ENCODE assay signal across 8 mouse cellular contexts in the genomic region with DNA sequence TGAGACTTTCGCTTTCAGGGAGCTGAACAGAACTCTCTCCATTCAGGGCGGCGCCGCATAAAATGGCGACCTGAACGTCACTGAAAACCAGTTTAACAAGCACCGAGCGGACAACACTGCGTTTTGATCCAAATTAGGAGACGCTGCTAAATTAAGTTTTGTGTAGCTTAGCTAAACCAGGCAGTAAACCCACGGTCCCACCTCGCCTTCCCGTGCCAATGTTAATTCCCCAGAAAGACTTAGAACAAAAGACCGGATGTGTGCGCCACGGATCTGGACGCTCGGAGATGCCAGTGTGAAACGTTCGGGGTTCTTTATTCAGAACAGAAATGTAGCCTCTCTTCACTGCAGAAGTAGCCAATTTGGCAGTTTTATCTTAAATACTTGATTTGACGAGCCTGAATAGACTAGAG. TPM values are rescaled to one million over a fixed set of nuclear protein-coding genes. Genes with fewer than 3 reads are reported as not detected.
DNase-seq lines count a peak whose midpoint lies in the region; ATAC-seq and TF ChIP-seq lines count a peak whose summit lies in the region.

No protein-coding gene starts in this region.

- H3K27ac ChIP-seq in heart, embryonic 14.5 days (replicated peaks in 1 of 2; ENCODE audit: control insufficient read depth in 1 of 2, insufficient read depth in 1 of 2, low read depth in 2 of 2, low read length in 2 of 2) = peak overlapping the region; percentile 95 to 98
- H3K27ac ChIP-seq in liver, postnatal 0 days (ENCODE audit: low read depth) = peak overlapping the region; percentile 99
- peak overlapping the region; percentile 93 for H3K27ac ChIP-seq in neural tube, embryonic 13.5 days (replicated peaks)
- peak overlapping the region; percentile 84 for H3K27ac ChIP-seq in testis, adult 2 months (ENCODE audit: control insufficient read depth, insufficient read depth, low read depth, low read length)

- H3K27me3 ChIP-seq in erythroblast, embryonic 14.5 days (ENCODE audit: control insufficient read depth) = no peaks in the 10 kb centered on the region
- no peaks in the 10 kb centered on the region for H3K27me3 ChIP-seq in heart, embryonic 14.5 days (ENCODE audit: control insufficient read depth, insufficient read depth, low read length)
- H3K27me3 ChIP-seq in liver, postnatal 0 days (ENCODE audit: insufficient read depth, low read length) = no peaks in the 10 kb centered on the region
- H3K27me3 ChIP-seq in neural tube, embryonic 13.5 days = no peaks in the 10 kb centered on the region
- H3K27me3 ChIP-seq in testis, adult 2 months (ENCODE audit: control insufficient read depth, insufficient read depth, low read length) = no peaks in the 10 kb centered on the region

- no peak for ATAC-seq in heart, embryonic 14.5 days (ENCODE audit: insufficient number of reproducible peaks, insufficient read depth, low FRiP score, low read depth)
- ATAC-seq in liver, postnatal 0 days = peak; percentile 24
- ATAC-seq in neural tube, embryonic 13.5 days (ENCODE audit: low read depth) = no peak

- H3K9me3 ChIP-seq in erythroblast, embryonic 14.5 days (ENCODE audit: control insufficient read depth, low read length) = no peaks in the 10 kb centered on the region
- no peaks in the 10 kb centered on the region for H3K9me3 ChIP-seq in heart, embryonic 14.5 days (ENCODE audit: control insufficient read depth, low read length)
- H3K9me3 ChIP-seq in liver, postnatal 0 days (ENCODE audit: low read length) = no peaks in the 10 kb centered on the region
- no peaks in the 10 kb centered on the region for H3K9me3 ChIP-seq in neural tube, embryonic 13.5 days

- peak overlapping the region; percentile 91 for H3K4me2 ChIP-seq in heart, embryonic 14.5 days (ENCODE audit: low read length)
- peak overlapping the region; percentile 86 for H3K4me2 ChIP-seq in liver, postnatal 0 days (ENCODE audit: low read depth, low read length)
- peak overlapping the region; percentile 72 for H3K4me2 ChIP-seq in neural tube, embryonic 13.5 days

- peak; percentile 27 for DNase-seq in ovary, adult 18-20 months (ENCODE audit: low spot score)
- no peak for DNase-seq in ovary, postnatal 10 days (ENCODE audit: low spot score)
- DNase-seq in kidney, postnatal 14 days = peak; percentile 76
- DNase-seq in liver, postnatal 0 days = peak; percentile 85

- TF ChIP-seq CTCF in liver, postnatal 0 days (IDR thresholded peaks at IDR 0.05; ENCODE audit: low read depth) = no peak
- no peak for TF ChIP-seq CTCF in testis, adult 2 months (IDR thresholded peaks at IDR 0.05; ENCODE audit: control insufficient read depth, insufficient read depth, insufficient replicate concordance, low read depth, low read length)

- peak overlapping the region; percentile 67 for H3K4me3 ChIP-seq in erythroblast, embryonic 14.5 days (replicated peaks)
- peak overlapping the region; percentile 49 to 57 for H3K4me3 ChIP-seq in heart, embryonic 14.5 days (ENCODE audit: control insufficient read depth in 1 of 2, insufficient read depth in 1 of 2, low read depth in 1 of 2, low read length in 2 of 2)
- H3K4me3 ChIP-seq in liver, postnatal 0 days (ENCODE audit: low read depth, low read length) = peak overlapping the region; percentile 59
- H3K4me3 ChIP-seq in neural tube, embryonic 13.5 days = peak overlapping the region; percentile 47
- peak overlapping the region; percentile 79 for H3K4me3 ChIP-seq in testis, adult 2 months (ENCODE audit: control insufficient read depth, low read depth, low read length)

- H3K4me1 ChIP-seq in erythroblast, embryonic 14.5 days (ENCODE audit: control insufficient read depth) = peaks cover 71% of the 10 kb centered on the region
- peaks cover 5 to 15% of the 10 kb centered on the region in 2 experiments for H3K4me1 ChIP-seq in heart, embryonic 14.5 days (ENCODE audit: control insufficient read depth in 2 of 2, insufficient read depth in 2 of 2, low read length in 2 of 2)
- peaks cover 29% of the 10 kb centered on the region for H3K4me1 ChIP-seq in liver, postnatal 0 days (ENCODE audit: insufficient read depth)
- peaks cover 44% of the 10 kb centered on the region for H3K4me1 ChIP-seq in neural tube, embryonic 13.5 days (replicated peaks)
- H3K4me1 ChIP-seq in testis, adult 2 months (ENCODE audit: control insufficient read depth, insufficient read depth, low read length) = peaks cover 8% of the 10 kb centered on the region; the same call in 1 of the 2 replicates

- 0 out of 2 replicates have a peak, but pooled peaks have one; percentile 42 for TF ChIP-seq EP300 in liver, postnatal 0 days (IDR thresholded peaks at IDR 0.05; ENCODE audit: low read depth)

- TF ChIP-seq POLR2A in testis, adult 2 months (IDR thresholded peaks at IDR 0.05; ENCODE audit: control insufficient read depth, low read depth, low read length) = no peak

- H3K36me3 ChIP-seq in erythroblast, embryonic 14.5 days (ENCODE audit: control insufficient read depth) = peaks cover 4% of the 10 kb centered on the region; the same call in 1 of the 2 replicates
- no peaks in the 10 kb centered on the region for H3K36me3 ChIP-seq in heart, embryonic 14.5 days (ENCODE audit: control insufficient read depth, insufficient read depth, low read length)
- H3K36me3 ChIP-seq in liver, postnatal 0 days (replicated peaks; ENCODE audit: insufficient read depth, low read length) = no peaks in the 10 kb centered on the region
- no peaks in the 10 kb centered on the region for H3K36me3 ChIP-seq in neural tube, embryonic 13.5 days
- no peaks in the 10 kb centered on the region for H3K36me3 ChIP-seq in testis, adult 2 months (ENCODE audit: control insufficient read depth, insufficient read depth, low read length)

- under 1% methylated on average over 21 of the region's 21 CpGs for WGBS in heart, embryonic 14.5 days
- under 1% methylated on average over 21 of the region's 21 CpGs for WGBS in liver, postnatal 0 days (ENCODE audit: insufficient replicate concordance)
- WGBS in neural tube, embryonic 13.5 days = under 1% methylated on average over 21 of the region's 21 CpGs

- H3K9ac ChIP-seq in heart, embryonic 14.5 days (ENCODE audit: low read length) = peak overlapping the region; percentile 87
- H3K9ac ChIP-seq in liver, postnatal 0 days (replicated peaks) = peak overlapping the region; percentile 65
- peak overlapping the region; percentile 76 for H3K9ac ChIP-seq in neural tube, embryonic 13.5 days

RNA-seq across cellular contexts. Expression of a gene that starts 3.6 kb away (rescaled TPM):
- 5.1 and 11.8 TPM in 2 replicates for polyA plus RNA-seq in erythroblast, embryonic 14.5 days (2012)
- polyA plus RNA-seq in heart, embryonic 14.5 days (2014; fragmentation: Nextera tagmentation; extraction: Ambion mirVana) = 38.6 and 49.0 TPM in 2 replicates
- polyA plus RNA-seq in liver, postnatal 0 days (2015; fragmentation: Nextera tagmentation; extraction: Ambion mirVana) = 89.1 and 94.3 TPM in 2 replicates
- polyA plus RNA-seq in neural tube, embryonic 13.5 days (2015; fragmentation: Nextera tagmentation; extraction: Ambion mirVana) = 37.3 and 43.1 TPM in 2 replicates
- 2.7 and 2.9 TPM in 2 replicates for polyA plus RNA-seq in testis, adult 2 months (2012; rRNA removed)

RNA-seq across cellular contexts. Expression of a gene that starts 9.5 kb away (rescaled TPM):
- 1.6 and 4.7 TPM in 2 replicates for polyA plus RNA-seq in erythroblast, embryonic 14.5 days (2012)
- polyA plus RNA-seq in heart, embryonic 14.5 days (2014; fragmentation: Nextera tagmentation; extraction: Ambion mirVana) = 2.2 and 3.7 TPM in 2 replicates
- polyA plus RNA-seq in liver, postnatal 0 days (2015; fragmentation: Nextera tagmentation; extraction: Ambion mirVana) = 4.7 and 5.8 TPM in 2 replicates
- 0.63 and 2.0 TPM in 2 replicates for polyA plus RNA-seq in neural tube, embryonic 13.5 days (2015; fragmentation: Nextera tagmentation; extraction: Ambion mirVana)
- 0.98 and 1.1 TPM in 2 replicates for polyA plus RNA-seq in testis, adult 2 months (2012; rRNA removed)

RNA-seq across cellular contexts. Expression of a gene that starts 10.9 kb away (rescaled TPM):
- polyA plus RNA-seq in erythroblast, embryonic 14.5 days (2012) = 5.1 and 8.3 TPM in 2 replicates
- polyA plus RNA-seq in heart, embryonic 14.5 days (2014; fragmentation: Nextera tagmentation; extraction: Ambion mirVana) = 0.44 and 0.53 TPM in 2 replicates
- polyA plus RNA-seq in liver, postnatal 0 days (2015; fragmentation: Nextera tagmentation; extraction: Ambion mirVana) = 2.0 and 2.6 TPM in 2 replicates
- 1.2 and 1.3 TPM in 2 replicates for polyA plus RNA-seq in neural tube, embryonic 13.5 days (2015; fragmentation: Nextera tagmentation; extraction: Ambion mirVana)
- 0.90 and 1.0 TPM in 2 replicates for polyA plus RNA-seq in testis, adult 2 months (2012; rRNA removed)

RNA-seq across cellular contexts. Expression of a gene that starts 11.0 kb away (rescaled TPM):
- 6.6 and 15.6 TPM in 2 replicates for polyA plus RNA-seq in erythroblast, embryonic 14.5 days (2012)
- 0.61 and 3.7 TPM in 2 replicates for polyA plus RNA-seq in heart, embryonic 14.5 days (2014; fragmentation: Nextera tagmentation; extraction: Ambion mirVana)
- 2.9 and 5.8 TPM in 2 replicates for polyA plus RNA-seq in liver, postnatal 0 days (2015; fragmentation: Nextera tagmentation; extraction: Ambion mirVana)
- polyA plus RNA-seq in neural tube, embryonic 13.5 days (2015; fragmentation: Nextera tagmentation; extraction: Ambion mirVana) = 0.81 and 1.6 TPM in 2 replicates
- 0.98 and 2.9 TPM in 2 replicates for polyA plus RNA-seq in testis, adult 2 months (2012; rRNA removed)

RNA-seq across cellular contexts. Expression of a gene that starts 13.8 kb away (rescaled TPM):
- 14.5 and 18.7 TPM in 2 replicates for polyA plus RNA-seq in erythroblast, embryonic 14.5 days (2012)
- polyA plus RNA-seq in heart, embryonic 14.5 days (2014; fragmentation: Nextera tagmentation; extraction: Ambion mirVana) = 3.7 and 6.2 TPM in 2 replicates
- 6.1 and 7.8 TPM in 2 replicates for polyA plus RNA-seq in liver, postnatal 0 days (2015; fragmentation: Nextera tagmentation; extraction: Ambion mirVana)
- polyA plus RNA-seq in neural tube, embryonic 13.5 days (2015; fragmentation: Nextera tagmentation; extraction: Ambion mirVana) = 2.2 and 3.5 TPM in 2 replicates
- polyA plus RNA-seq in testis, adult 2 months (2012; rRNA removed) = 6.8 and 7.8 TPM in 2 replicates
